Mouse (Mus musculus) G1E-ER4 (cell line): Measurements from ENCODE around the gene Trip11. TPM values are rescaled to one million over a fixed set of nuclear protein-coding genes. Genes with fewer than 3 reads are reported as not detected.

Source experiments
- GATA1 ChIP-seq: IDR thresholded peaks from one replicate; pipeline ENCODE4 v1.8.0; 2012; ENCODE audit warnings: low read length, inconsistent platforms
- polyA plus RNA-seq: library from polyadenylated mRNA; stranded (reverse); fragments of >175 nt; gene quantifications from 2 replicates; pipeline ENCODE4 v1.2.3, GENCODE M21; 2012

The Trip11 gene
- polyA plus RNA-seq, 1 experiment = 3.3 TPM

DNA sequence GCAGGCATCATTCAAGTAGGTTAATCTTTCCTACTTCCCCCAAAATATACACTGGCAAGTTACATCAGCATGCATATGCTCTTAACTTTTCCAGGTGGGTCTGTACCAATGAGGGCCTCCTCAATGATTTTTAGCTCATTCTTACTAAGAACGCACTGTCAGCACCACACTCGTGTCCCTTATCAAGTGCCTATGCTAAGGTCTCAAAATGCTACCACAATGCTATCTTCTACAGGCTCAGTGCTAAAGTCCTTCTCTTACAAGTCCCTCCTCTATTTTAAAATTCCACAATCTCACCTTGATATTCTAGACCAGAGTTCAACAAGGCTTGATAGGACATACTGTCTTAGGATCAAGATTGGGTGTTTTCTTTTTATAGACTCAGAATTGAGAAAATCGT, 8.9 kb downstream of the Trip11 start:
- TF ChIP-seq GATA1 = no peak

DNA sequence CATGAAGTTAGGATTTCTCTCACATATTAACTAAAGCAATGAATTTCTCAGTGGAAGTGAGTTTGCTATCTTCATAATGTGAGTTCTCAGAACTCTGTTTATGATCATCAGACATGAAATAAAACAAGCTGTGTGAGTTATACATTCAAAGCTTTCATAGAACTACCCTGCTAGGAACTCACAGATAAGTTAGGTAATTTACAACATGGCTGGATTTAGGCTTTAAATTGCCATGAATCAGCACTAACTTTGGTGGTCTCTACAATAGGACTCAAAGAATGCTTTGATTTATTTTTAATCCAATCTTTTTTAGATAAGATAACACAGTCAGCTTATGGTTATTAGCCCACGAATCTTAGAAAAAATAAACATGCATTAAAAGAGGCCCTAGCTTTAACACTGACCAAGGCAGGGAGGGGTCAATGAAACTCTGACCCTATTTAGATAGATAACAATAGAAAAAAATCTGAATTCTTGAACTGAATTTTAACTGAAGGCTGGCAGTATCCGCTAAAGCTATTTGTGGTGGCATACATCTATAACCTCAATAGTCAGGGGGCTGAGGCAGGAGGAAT, 13.3 kb downstream of the Trip11 start:
- TF ChIP-seq GATA1 = no peak

GRCm38 (mm10) chr12:101898966-101899365, 14.1 kb downstream of the Trip11 start:
- no peak for TF ChIP-seq GATA1

DNA sequence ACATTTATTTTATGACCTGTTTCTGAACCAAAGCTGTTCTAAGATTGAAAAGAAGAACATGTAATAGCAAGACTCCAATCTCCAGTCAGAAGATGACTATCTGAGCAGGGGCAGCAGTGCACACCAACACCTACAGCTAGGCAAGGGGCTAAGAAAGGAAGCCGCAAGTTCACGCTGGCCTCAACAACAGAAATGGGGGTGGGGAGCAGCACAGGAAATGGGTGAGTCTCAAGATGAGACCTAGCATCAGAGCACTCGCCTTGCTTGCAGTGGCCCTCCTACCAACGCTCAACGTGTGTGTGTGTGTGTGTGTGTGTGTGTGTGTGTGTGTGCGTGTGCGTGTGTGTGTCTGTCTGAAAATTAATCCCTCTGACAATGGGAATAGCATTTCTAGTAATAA, 16.0 kb downstream of the Trip11 start:
- TF ChIP-seq GATA1 = no peak

- no peak for TF ChIP-seq GATA1
Observed at GRCm38 (mm10) chr12:101893296-101893695, 19.8 kb downstream of the Trip11 start.

DNA sequence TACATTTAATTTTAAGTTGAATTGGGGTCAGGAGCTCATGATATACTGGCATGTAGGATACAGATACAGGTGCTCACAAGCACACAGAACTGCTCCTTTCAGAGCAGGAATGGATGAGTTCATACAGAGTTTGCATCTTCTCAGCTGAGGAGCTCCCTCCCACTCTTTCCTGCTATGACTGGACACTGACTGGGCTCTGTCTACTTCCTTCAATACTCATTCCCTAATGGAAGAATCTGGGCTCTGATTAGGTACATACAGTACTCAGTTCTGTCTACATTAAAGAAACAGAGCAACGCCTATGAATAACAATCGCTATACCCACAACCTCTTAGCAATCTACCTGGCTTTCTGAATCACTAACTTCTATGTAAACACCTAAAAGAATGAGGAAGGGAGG, 20.2 kb downstream of the Trip11 start:
- TF ChIP-seq GATA1 = no peak

- no peak for TF ChIP-seq GATA1
Observed at GRCm38 (mm10) chr12:101891066-101891465, 22.0 kb downstream of the Trip11 start.

DNA sequence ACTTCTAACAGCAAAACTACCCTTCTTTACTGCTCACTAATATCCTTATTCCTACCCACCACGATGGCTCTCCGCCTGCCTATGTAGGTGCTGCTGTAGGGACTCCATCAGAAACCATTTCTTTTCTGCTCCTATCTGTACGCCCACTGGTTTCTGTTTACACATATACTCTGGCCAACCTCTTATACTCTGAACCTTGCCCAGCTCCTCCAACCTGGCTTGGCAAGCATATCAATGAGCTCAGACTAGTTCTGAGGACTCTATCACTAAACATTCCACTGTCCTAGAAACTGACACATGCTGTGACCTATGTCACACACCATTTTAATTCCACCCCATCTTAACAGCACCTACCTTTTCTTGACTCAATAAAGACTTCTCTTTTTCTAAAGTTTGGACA, 23.7 kb downstream of the Trip11 start:
- TF ChIP-seq GATA1 = no peak

- TF ChIP-seq GATA1 = no peak
Observed at GRCm38 (mm10) chr12:101888312-101888711, 24.8 kb downstream of the Trip11 start.

GRCm38 (mm10) chr12:101884926-101885325, 28.1 kb downstream of the Trip11 start:
- no peak for TF ChIP-seq GATA1

DNA sequence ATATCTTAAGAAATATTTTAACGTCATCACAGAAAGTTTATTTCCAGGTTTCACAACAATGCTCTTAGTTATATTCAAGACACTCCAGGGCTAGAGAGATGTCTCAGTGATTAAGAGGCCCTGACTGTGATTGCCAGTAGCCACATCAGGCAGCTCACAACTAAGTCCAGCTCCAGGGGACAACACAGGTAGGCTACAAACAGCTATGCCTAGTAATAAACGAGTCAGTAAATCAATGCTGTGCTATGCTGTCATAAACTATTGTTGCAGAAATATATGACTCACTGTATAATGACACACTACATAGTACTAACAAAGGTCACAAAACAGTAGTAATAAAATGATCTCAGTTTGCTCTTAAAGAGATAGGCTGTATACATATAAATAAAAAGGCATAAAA, 36.7 kb downstream of the Trip11 start:
- TF ChIP-seq GATA1 = no peak

GRCm38 (mm10) chr12:101875107-101875506, 38.0 kb downstream of the Trip11 start:
- no peak for TF ChIP-seq GATA1

GRCm38 (mm10) chr12:101862286-101862964, 50.6 kb downstream of the Trip11 start:
- no peak for TF ChIP-seq GATA1

GRCm38 (mm10) chr12:101860256-101860655, 52.8 kb downstream of the Trip11 start:
- TF ChIP-seq GATA1 = no peak

- TF ChIP-seq GATA1 = no peak
Observed at GRCm38 (mm10) chr12:101858011-101858410, 55.1 kb downstream of the Trip11 start.

DNA sequence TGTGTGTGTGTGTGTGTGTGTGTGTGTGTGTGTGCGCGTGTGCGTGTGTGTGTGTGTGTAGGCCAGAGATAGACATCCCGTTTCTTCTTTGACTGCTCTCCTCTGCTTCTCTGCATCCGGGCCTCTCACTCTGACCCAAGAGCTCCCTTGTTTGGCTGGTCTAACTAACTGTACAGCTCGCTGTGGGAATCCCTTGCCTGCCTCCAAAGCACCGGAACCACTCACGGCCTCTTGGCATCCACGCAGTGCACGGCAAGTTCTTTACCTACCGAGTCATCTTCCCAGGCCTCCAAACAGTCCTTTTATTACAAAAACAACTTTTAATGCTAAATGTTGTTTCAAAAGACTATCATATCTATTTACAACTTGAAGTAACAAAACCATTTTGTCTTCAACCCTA, 58.7 kb downstream of the Trip11 start:
- TF ChIP-seq GATA1 = no peak

DNA sequence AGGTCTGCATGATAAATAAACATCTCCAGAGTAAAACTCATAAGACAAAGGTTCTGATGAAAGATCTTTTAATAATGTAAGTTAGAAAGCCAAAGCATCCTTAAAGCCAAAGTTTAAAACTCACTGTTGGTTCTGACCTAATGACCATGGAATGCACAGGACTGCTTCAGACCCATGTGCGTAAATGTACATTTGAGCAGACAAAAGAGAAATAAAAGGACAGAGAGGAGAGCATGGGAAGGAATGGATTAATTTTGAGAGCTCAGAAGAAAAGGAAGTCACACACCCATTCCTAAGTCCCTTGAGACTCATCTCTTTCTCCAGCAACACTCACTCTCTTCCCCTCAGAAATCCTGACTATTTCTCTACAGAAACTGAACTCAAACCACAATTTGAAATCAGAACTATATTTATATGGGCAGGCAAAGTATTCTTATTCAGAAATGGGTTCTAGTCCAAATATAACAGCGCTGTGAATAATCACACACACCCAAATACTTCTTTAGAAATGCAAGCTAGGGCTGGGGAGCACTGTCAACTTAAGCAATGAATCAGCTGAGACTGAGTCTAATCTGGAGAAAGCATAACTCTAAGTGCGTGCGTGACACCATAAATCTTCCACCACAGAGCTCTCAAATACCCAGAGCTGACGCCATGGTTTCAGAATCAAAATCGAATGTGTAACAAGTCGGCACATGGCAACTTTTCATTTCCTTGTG, 61.1 kb downstream of the Trip11 start:
- TF ChIP-seq GATA1 = no peak

DNA sequence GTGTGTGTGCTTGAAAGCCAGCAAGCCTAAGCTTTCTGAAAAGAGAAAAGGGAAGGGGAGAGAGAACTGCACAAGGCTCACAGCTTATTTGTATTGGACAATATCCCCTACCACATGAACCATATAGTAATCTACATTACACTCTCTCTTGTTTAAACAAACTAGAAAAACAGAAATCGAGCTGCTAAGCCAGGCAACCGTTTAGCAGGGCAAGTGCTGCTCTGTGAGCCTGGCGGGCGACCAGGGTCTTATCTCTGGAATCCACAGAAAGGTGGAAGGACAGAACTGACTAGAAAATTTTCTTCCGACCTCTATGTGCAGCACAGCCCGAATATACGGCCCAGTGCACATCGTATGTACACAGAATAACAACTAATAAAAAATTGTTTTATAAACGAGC, 61.8 kb downstream of the Trip11 start:
- no peak for TF ChIP-seq GATA1
